Mouse (Mus musculus): Measurements from ENCODE around the gene Snx22. TPM values are rescaled to one million over a fixed set of nuclear protein-coding genes. Genes with fewer than 3 reads are reported as not detected.

Snx22 gene
- total RNA-seq, 2 experiments from 2014 or later: 5.5 to 6.0 TPM

- no peak for DNase-seq
Observed at GRCm38 (mm10) chr9:66068971-66069391, 538 bp downstream of the Snx22 start.

GRCm38 (mm10) chr9:66068056-66068455 lies 1.5 kb downstream of the Snx22 start:
- no peak for DNase-seq

GRCm38 (mm10) chr9:66067542-66067941 lies 2.0 kb downstream of the Snx22 start:
- no peak for DNase-seq

- no peak for DNase-seq
Observed at GRCm38 (mm10) chr9:66066791-66067190, 2.7 kb downstream of the Snx22 start.

- no peak for DNase-seq
Observed at GRCm38 (mm10) chr9:66064316-66064715, 5.2 kb downstream of the Snx22 start.

GRCm38 (mm10) chr9:66063446-66063845 lies 6.1 kb downstream of the Snx22 start:
- no peak for DNase-seq

- DNase-seq: no peak
Observed at GRCm38 (mm10) chr9:66061656-66062055, 7.9 kb downstream of the Snx22 start.

- DNase-seq: no peak
Observed at GRCm38 (mm10) chr9:66060986-66061385, 8.5 kb downstream of the Snx22 start.

GRCm38 (mm10) chr9:66060308-66060647 lies 9.2 kb downstream of the Snx22 start:
- DNase-seq: no peak

GRCm38 (mm10) chr9:66059583-66060307 lies 9.8 kb downstream of the Snx22 start, which contains the start of gene Ppib:
Gene Ppib, plus strand, starts transcription at chr9:66060222.
- DNase-seq: peak; percentile 98 to 99

- DNase-seq: no peak
Observed at GRCm38 (mm10) chr9:66053620-66054019, 15.9 kb downstream of the Snx22 start.

GRCm38 (mm10) chr9:66052731-66053130 lies 16.8 kb downstream of the Snx22 start:
- DNase-seq: no peak

- DNase-seq: no peak
Observed at GRCm38 (mm10) chr9:66051493-66051892, 18.0 kb downstream of the Snx22 start.

- DNase-seq: no peak
Observed at GRCm38 (mm10) chr9:66049931-66050601, 19.5 kb downstream of the Snx22 start.

- no peak for DNase-seq
Observed at GRCm38 (mm10) chr9:66043241-66043640, 26.3 kb downstream of the Snx22 start.

- no peak for DNase-seq
Observed at GRCm38 (mm10) chr9:66042331-66042730, 27.2 kb downstream of the Snx22 start.

- DNase-seq: no peak
Observed at GRCm38 (mm10) chr9:66040801-66041200, 28.7 kb downstream of the Snx22 start.

GRCm38 (mm10) chr9:66039290-66039689 lies 30.2 kb downstream of the Snx22 start:
- no peak for DNase-seq

GRCm38 (mm10) chr9:66038581-66038980 lies 30.9 kb downstream of the Snx22 start:
- DNase-seq: no peak

- peak; percentile 49 to 54 for DNase-seq
Observed at GRCm38 (mm10) chr9:66038082-66038481, 31.4 kb downstream of the Snx22 start.

GRCm38 (mm10) chr9:66020601-66021000 lies 48.9 kb downstream of the Snx22 start:
- no peak for DNase-seq
